Mouse (Mus musculus): ENCODE data around the gene Lzic. TPM values are rescaled to one million over a fixed set of nuclear protein-coding genes. Genes with fewer than 3 reads are reported as not detected.

Lzic gene
- polyA plus RNA-seq (2017; shearing (Covaris generic)): 39.0 TPM

GRCm38 (mm10) chr4:149485053-149485824 lies at the start of gene Lzic, which contains the start of gene Nmnat1:
TSS of gene Lzic (plus strand) at chr4:149485229.
TSS of gene Nmnat1 (minus strand) at chr4:149485202.

GRCm38 (mm10) chr4:149454879-149455278 lies 30.1 kb upstream of the Lzic start, which contains the start of gene Rbp7:
TSS of gene Rbp7 (minus strand) at chr4:149454978.

GRCm38 (mm10) chr4:149477078-149477477 lies 8.0 kb upstream of the Lzic start, which contains the start of gene Tmem274:
TSS of gene Tmem274 (plus strand) at chr4:149477378.

GRCm38 (mm10) chr4:149517868-149518340 lies 32.9 kb downstream of the Lzic start, which contains the start of gene Ctnnbip1:
TSS of gene Ctnnbip1 (plus strand) at chr4:149518236.

Other genes starting within 250 kb of the Lzic start
- 34.9 TPM for gene Kif1b, start 177.5 kb upstream of the Lzic start, polyA plus RNA-seq (2017; shearing (Covaris generic))
- gene Ube4b, start 58.5 kb upstream of the Lzic start, polyA plus RNA-seq (2017; shearing (Covaris generic)): 48.2 TPM
- not detected for gene Rbp7, start 30.3 kb upstream of the Lzic start, polyA plus RNA-seq (2017; shearing (Covaris generic))
- not detected for gene Tmem274, start 7.9 kb upstream of the Lzic start, polyA plus RNA-seq (2017; shearing (Covaris generic))
- 10.0 TPM for gene Nmnat1, start within 50 bp of the Lzic start, polyA plus RNA-seq (2017; shearing (Covaris generic))
- 2.9 TPM for gene Ctnnbip1, start 33.0 kb downstream of the Lzic start, polyA plus RNA-seq (2017; shearing (Covaris generic))
- 22.6 TPM for gene Clstn1, start 101.2 kb downstream of the Lzic start, polyA plus RNA-seq (2017; shearing (Covaris generic))
- gene Pik3cd, start 217.3 kb downstream of the Lzic start, polyA plus RNA-seq (2017; shearing (Covaris generic)): 336 TPM

All from CD4-positive, CD25-positive, alpha-beta regulatory T cell (primary cell).